33 mouse cellular contexts compared by ENCODE assay signal in genomic region chr16:95280338-95280737, GRCm38 (mm10). TPM values are rescaled to one million over a fixed set of nuclear protein-coding genes. Genes with fewer than 3 reads are reported as not detected.
"Had no signal": no experiment of that assay in that cellular context is flagged by ENCODE, and none has a peak within 500 bp of the region (broad histone marks: within the 10 kb centered on the region; RNA-seq: fewer than 3 reads in every experiment).

No protein-coding gene starts in this region.

- H3K9ac ChIP-seq: limb, embryonic 12.5 days; limb, embryonic 13.5 days; limb, embryonic 15.5 days; liver, embryonic 12.5 days; liver, embryonic 13.5 days; liver, embryonic 14.5 days; liver, embryonic 15.5 days; liver, postnatal 0 days; lung, embryonic 14.5 days; lung, embryonic 15.5 days; midbrain, embryonic 12.5 days; midbrain, embryonic 13.5 days; midbrain, embryonic 15.5 days had no signal

- H3K36me3 ChIP-seq: limb, embryonic 10.5 days; limb, embryonic 12.5 days; limb, embryonic 13.5 days; limb, embryonic 15.5 days; liver, embryonic 12.5 days; liver, embryonic 13.5 days; liver, embryonic 15.5 days; lung, embryonic 15.5 days; midbrain, embryonic 10.5 days; midbrain, embryonic 12.5 days; midbrain, embryonic 13.5 days; midbrain, embryonic 15.5 days had no signal

- DNase-seq: left cerebral cortex, postnatal 4 days; liver; liver, embryonic 13.5 days; liver, postnatal 0 days; lung, adult 18-20 months; lung, adult 2 months; lung, embryonic 14.5 days; lung, postnatal 10 days; lung, postnatal 14 days; lung, postnatal 36 days; lung, postnatal 4 days; midbrain, embryonic 14.5 days had no signal

- H3K4me3 ChIP-seq: limb, embryonic 10.5 days; limb, embryonic 12.5 days; limb, embryonic 13.5 days; limb, embryonic 15.5 days; liver, embryonic 12.5 days; liver, embryonic 13.5 days; liver, embryonic 15.5 days; lung, embryonic 15.5 days; megakaryocyte, embryonic 14.5 days; midbrain, embryonic 10.5 days; midbrain, embryonic 12.5 days; midbrain, embryonic 13.5 days; midbrain, embryonic 15.5 days; myocyte had no signal

- H3K4me2 ChIP-seq: limb, embryonic 12.5 days; limb, embryonic 13.5 days; limb, embryonic 15.5 days; liver, embryonic 11.5 days; liver, embryonic 12.5 days; liver, embryonic 13.5 days; liver, embryonic 15.5 days; lung, embryonic 14.5 days; lung, embryonic 15.5 days; midbrain, embryonic 11.5 days; midbrain, embryonic 12.5 days; midbrain, embryonic 13.5 days; midbrain, embryonic 15.5 days had no signal

- H3K27me3 ChIP-seq: limb, embryonic 12.5 days; limb, embryonic 13.5 days; limb, embryonic 15.5 days; liver, embryonic 12.5 days; liver, embryonic 13.5 days; liver, embryonic 15.5 days; lung, embryonic 15.5 days; megakaryocyte, embryonic 14.5 days; midbrain, embryonic 12.5 days; midbrain, embryonic 13.5 days; midbrain, embryonic 15.5 days had no signal

- H3K27ac ChIP-seq: limb, embryonic 10.5 days; limb, embryonic 12.5 days; limb, embryonic 13.5 days; limb, embryonic 15.5 days; liver, embryonic 12.5 days; liver, embryonic 13.5 days; liver, embryonic 14.5 days; liver, embryonic 15.5 days; lung, embryonic 15.5 days; macrophage; midbrain, embryonic 10.5 days; midbrain, embryonic 12.5 days; midbrain, embryonic 13.5 days; midbrain, embryonic 15.5 days had no signal

- H3K4me1 ChIP-seq: limb, embryonic 10.5 days; limb, embryonic 12.5 days; limb, embryonic 13.5 days; liver, embryonic 12.5 days; liver, embryonic 13.5 days; liver, embryonic 15.5 days; midbrain, embryonic 10.5 days; midbrain, embryonic 12.5 days; midbrain, embryonic 13.5 days; midbrain, embryonic 15.5 days had no signal

- H3K9me3 ChIP-seq: limb, embryonic 10.5 days; limb, embryonic 12.5 days; limb, embryonic 13.5 days; limb, embryonic 15.5 days; liver, embryonic 12.5 days; liver, embryonic 13.5 days; liver, embryonic 15.5 days; lung, embryonic 15.5 days; megakaryocyte, embryonic 14.5 days; midbrain, embryonic 10.5 days; midbrain, embryonic 12.5 days; midbrain, embryonic 13.5 days; midbrain, embryonic 15.5 days had no signal

RNA-seq across cellular contexts. Expression of gene Kcnj15, which starts 23.0 kb away (rescaled TPM):
- total RNA-seq: megakaryocyte, adult 5-6 weeks; megakaryocyte-erythroid progenitor cell, adult 5-6 weeks; midbrain, postnatal 0 days; monocyte, adult 5-6 weeks had no signal
- polyA plus RNA-seq: macrophage; midbrain, embryonic 14.5 days had no signal
